Mouse (Mus musculus) CH12F3 (cell line): Measurements from ENCODE around the gene Rln1.

Experiments
- in situ Hi-C: fragments of 300-500 bp; cut with MboI; formaldehyde crosslinking; loops from 2 replicates; pipeline ENCODE4 v1.14.3; 2020; ENCODE audit warnings: low sequenced_read_pairs

Rln1 gene

GRCm38 (mm10) chr19:29302119-29302518 is 32.4 kb downstream of the Rln1 start:
- in situ Hi-C loops = no loop called here

- in situ Hi-C loops = no loop called here
Measured at GRCm38 (mm10) chr19:29300919-29301318, 33.6 kb downstream of the Rln1 start.

GRCm38 (mm10) chr19:29297366-29297765 is 37.1 kb downstream of the Rln1 start:
- in situ Hi-C loops = no loop called here

GRCm38 (mm10) chr19:29296166-29296565 is 38.3 kb downstream of the Rln1 start:
- in situ Hi-C loops = no loop called here

GRCm38 (mm10) chr19:29294756-29295155 is 39.7 kb downstream of the Rln1 start:
- in situ Hi-C loops = no loop called here

GRCm38 (mm10) chr19:29292546-29292945 is 41.9 kb downstream of the Rln1 start:
- in situ Hi-C loops = no loop called here

- in situ Hi-C loops = no loop called here
Measured at GRCm38 (mm10) chr19:29291532-29291931, 42.9 kb downstream of the Rln1 start.

GRCm38 (mm10) chr19:29287863-29288262 is 46.6 kb downstream of the Rln1 start:
- in situ Hi-C loops = no loop called here

GRCm38 (mm10) chr19:29285451-29285869 is 49.0 kb downstream of the Rln1 start:
- in situ Hi-C loops = no loop called here
